Mouse (Mus musculus) forebrain, embryonic 16.5 days (tissue): ENCODE results near the gene Ggact. TPM values are rescaled to one million over a fixed set of nuclear protein-coding genes. Genes with fewer than 3 reads are reported as not detected.

Experiments used
- ATAC-seq: fragments of 200-750 bp; cut with Nextera tagmentation; 2 replicates; pipeline ENCODE4 v1.8.0; 2017; ENCODE audit warnings: mild to moderate bottlenecking, moderate library complexity
- H3K27ac ChIP-seq: fragments of 300-500 bp; sonication (generic); 2 replicates; pipeline ENCODE4 v1.5.1; 2014; ENCODE audit warnings: low read length, control low read depth
- H3K27me3 ChIP-seq: fragments of 300-500 bp; sonication (generic); replicated peaks from 2 replicates; pipeline ENCODE4 v1.6.1; 2014; ENCODE audit warnings: low read length; ENCODE audit not compliant: control insufficient read depth, insufficient read depth
- H3K36me3 ChIP-seq: fragments of 300-500 bp; sonication (generic); 2 replicates; pipeline ENCODE4 v1.6.1; 2014; ENCODE audit not compliant: control insufficient read depth, insufficient read depth
- H3K4me1 ChIP-seq: fragments of 300-500 bp; sonication (generic); replicated peaks from 2 replicates; pipeline ENCODE4 v1.6.1; 2014; ENCODE audit warnings: low read length; ENCODE audit not compliant: control insufficient read depth, insufficient read depth
- H3K4me2 ChIP-seq: fragments of 300-500 bp; sonication (generic); 2 replicates; pipeline ENCODE4 v1.6.1; 2014; ENCODE audit warnings: mild to moderate bottlenecking, low read length, control low read depth
- H3K4me3 ChIP-seq: fragments of 300-500 bp; sonication (generic); replicated peaks from 2 replicates; pipeline ENCODE4 v1.5.1; 2014; ENCODE audit warnings: mild to moderate bottlenecking, low read length, control low read depth
- H3K9ac ChIP-seq: fragments of 300-500 bp; sonication (generic); replicated peaks from 2 replicates; pipeline ENCODE4 v1.6.1; 2014; ENCODE audit warnings: low read depth, low read length, control low read depth
- H3K9me3 ChIP-seq: fragments of 300-500 bp; sonication (generic); 2 replicates; pipeline ENCODE4 v1.6.1; 2016; ENCODE audit warnings: low read length; ENCODE audit not compliant: control insufficient read depth
- WGBS: fragments of 180-500 bp; shearing (Covaris S2); extraction: QIAGEN DNeasy Blood & Tissue Kit; methylation state at CpG from one replicate; pipeline ENCODE4 v1.1.7; 2014; 5-methylcytosine and 5-hydroxymethylcytosine counted together
- polyA plus RNA-seq: library from polyadenylated mRNA; unstranded; fragments of >200 nt; fragmentation: Nextera tagmentation; extraction: Ambion mirVana; gene quantifications from 2 replicates; pipeline ENCODE4 v1.2.1, GENCODE M21; 2015

Ggact gene
- polyA plus RNA-seq, 1 experiment from 2014 or later: 6.2 TPM

DNA sequence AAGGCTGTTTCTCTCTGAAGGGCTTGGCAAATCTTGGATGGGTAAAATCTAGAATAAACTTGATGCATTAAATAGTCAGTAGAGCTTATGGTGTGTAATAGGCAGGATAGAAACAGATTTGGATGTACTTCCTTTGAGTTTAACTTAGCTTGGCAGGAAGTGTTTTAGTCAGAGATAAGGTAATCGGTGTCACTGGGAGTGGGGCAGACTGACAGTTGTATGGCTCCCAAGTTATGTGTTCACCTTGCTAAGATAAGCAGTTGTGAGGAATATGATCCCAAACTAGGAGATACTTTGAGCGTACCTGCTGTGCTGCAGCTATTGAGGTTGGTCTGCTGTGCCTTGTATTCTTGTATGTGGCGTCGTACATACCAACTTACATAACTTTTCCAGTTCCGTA lies 147.1 kb downstream of the Ggact start:
- WGBS: 96% methylated on average over 5 of the region's 5 CpGs
- Histone ChIP-seq H3K9me3 (no peaks in the 10 kb centered on the region), H3K9ac (no peak overlapping the region), H3K4me1 (peaks cover 4% of the 10 kb centered on the region; the same call in 1 of the 2 replicates), H3K27me3 (no peaks in the 10 kb centered on the region), H3K27ac (no peak overlapping the region), H3K4me3 (no peak overlapping the region), H3K4me2 (no peak overlapping the region), H3K36me3 (no peaks in the 10 kb centered on the region)
- ATAC-seq: no peak

Other genes with a start within 250 kb of the Ggact start
- gene Tmtc4, start 70.3 kb upstream of the Ggact start, polyA plus RNA-seq: 40.3 and 42.1 TPM in 2 replicates